Mouse (Mus musculus): ENCODE data around the gene Tjp1.

DNA sequence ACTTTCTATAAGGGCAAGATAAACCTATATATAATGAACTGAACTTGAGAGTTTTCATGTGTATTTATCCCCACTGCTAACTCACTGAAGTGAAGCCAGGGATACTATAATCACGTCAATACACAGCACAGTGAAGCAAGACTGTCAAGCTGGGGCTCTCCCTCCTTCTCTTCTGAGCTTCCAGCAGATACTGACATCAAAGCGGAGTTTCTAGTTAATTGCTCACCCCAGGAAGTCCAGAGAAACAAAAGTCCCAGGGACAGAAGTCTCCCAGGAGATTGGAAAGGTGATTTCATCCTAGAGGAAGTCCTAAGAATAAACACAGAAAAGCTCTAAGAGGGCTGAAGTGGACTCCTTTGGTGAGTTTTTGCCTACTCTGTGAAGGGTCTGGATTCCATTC, 132.9 kb downstream of the Tjp1 start:
- TF ChIP-seq CTCF (IDR thresholded peaks at IDR 0.05) (no peak), EP300 (IDR thresholded peaks at IDR 0.05) (peak; percentile 86)
